Mouse (Mus musculus) forebrain, embryonic 16.5 days (tissue): ENCODE measurements at regions not wholly inside any gene's neighbourhood (a gene's known extent, or its start where the extent isn't known, plus 50 kb on each side); places are given as distances from the start of the nearest gene placed in this dataset.
"Not testable (repeated sequence)": the region's sequence is repeated elsewhere in the genome, so short reads cannot be mapped to it uniquely, and the experiment has no call there.

Experiments used
- ATAC-seq: fragments of 200-750 bp; cut with Nextera tagmentation; 2 replicates; pipeline ENCODE4 v1.8.0; 2017; ENCODE audit warnings: mild to moderate bottlenecking, moderate library complexity
- H3K27ac ChIP-seq: fragments of 300-500 bp; sonication (generic); 2 replicates; pipeline ENCODE4 v1.5.1; 2014; ENCODE audit warnings: low read length, control low read depth
- H3K27me3 ChIP-seq: fragments of 300-500 bp; sonication (generic); replicated peaks from 2 replicates; pipeline ENCODE4 v1.6.1; 2014; ENCODE audit warnings: low read length; ENCODE audit not compliant: control insufficient read depth, insufficient read depth
- H3K36me3 ChIP-seq: fragments of 300-500 bp; sonication (generic); 2 replicates; pipeline ENCODE4 v1.6.1; 2014; ENCODE audit not compliant: control insufficient read depth, insufficient read depth
- H3K4me1 ChIP-seq: fragments of 300-500 bp; sonication (generic); replicated peaks from 2 replicates; pipeline ENCODE4 v1.6.1; 2014; ENCODE audit warnings: low read length; ENCODE audit not compliant: control insufficient read depth, insufficient read depth
- H3K4me2 ChIP-seq: fragments of 300-500 bp; sonication (generic); 2 replicates; pipeline ENCODE4 v1.6.1; 2014; ENCODE audit warnings: mild to moderate bottlenecking, low read length, control low read depth
- H3K4me3 ChIP-seq: fragments of 300-500 bp; sonication (generic); replicated peaks from 2 replicates; pipeline ENCODE4 v1.5.1; 2014; ENCODE audit warnings: mild to moderate bottlenecking, low read length, control low read depth
- H3K9ac ChIP-seq: fragments of 300-500 bp; sonication (generic); replicated peaks from 2 replicates; pipeline ENCODE4 v1.6.1; 2014; ENCODE audit warnings: low read depth, low read length, control low read depth
- H3K9me3 ChIP-seq: fragments of 300-500 bp; sonication (generic); 2 replicates; pipeline ENCODE4 v1.6.1; 2016; ENCODE audit warnings: low read length; ENCODE audit not compliant: control insufficient read depth
- WGBS: fragments of 180-500 bp; shearing (Covaris S2); extraction: QIAGEN DNeasy Blood & Tissue Kit; methylation state at CpG from one replicate; pipeline ENCODE4 v1.1.7; 2014; 5-methylcytosine and 5-hydroxymethylcytosine counted together

- Histone ChIP-seq H3K9ac (no peak overlapping the region), H3K36me3 (no peaks in the 10 kb centered on the region), H3K27me3 (no peaks in the 10 kb centered on the region), H3K9me3 (no peaks in the 10 kb centered on the region), H3K27ac (no peak overlapping the region), H3K4me3 (no peak overlapping the region), H3K4me1 (no peaks in the 10 kb centered on the region), H3K4me2 (no peak overlapping the region)
- 84% methylated on average over 2 of the region's 2 CpGs for WGBS
- ATAC-seq: no peak
Measured at GRCm38 (mm10) chr15:9954941-9955340, 206.3 kb upstream of the Spef2 start.

GRCm38 (mm10) chr15:9974999-9975398 is 202.0 kb upstream of the Prlr start:
- Histone ChIP-seq H3K27ac (no peak overlapping the region), H3K27me3 (no peaks in the 10 kb centered on the region), H3K9ac (no peak overlapping the region), H3K4me1 (no peaks in the 10 kb centered on the region), H3K36me3 (no peaks in the 10 kb centered on the region), H3K9me3 (no peaks in the 10 kb centered on the region), H3K4me3 (no peak overlapping the region), H3K4me2 (no peak overlapping the region)
- no peak for ATAC-seq
- 81% methylated on average over 4 of the region's 4 CpGs for WGBS

- Histone ChIP-seq H3K4me1 (peaks cover 3% of the 10 kb centered on the region; the same call in 1 of the 2 replicates), H3K9ac (no peak overlapping the region), H3K9me3 (no peaks in the 10 kb centered on the region), H3K4me3 (no peak overlapping the region), H3K36me3 (no peaks in the 10 kb centered on the region), H3K27ac (no peak overlapping the region), H3K4me2 (no peak overlapping the region), H3K27me3 (no peaks in the 10 kb centered on the region)
- WGBS: 29% methylated on average over 7 of the region's 7 CpGs
- peak; percentile 99 for ATAC-seq
Measured at GRCm38 (mm10) chr15:10011289-10012234, 165.5 kb upstream of the Prlr start.

- Histone ChIP-seq H3K9me3 (no peaks in the 10 kb centered on the region), H3K4me3 (no peak overlapping the region), H3K36me3 (no peaks in the 10 kb centered on the region), H3K27ac (no peak overlapping the region), H3K4me2 (no peak overlapping the region), H3K9ac (no peak overlapping the region), H3K27me3 (no peaks in the 10 kb centered on the region), H3K4me1 (no peaks in the 10 kb centered on the region)
- no peak for ATAC-seq
Measured at GRCm38 (mm10) chr15:10017216-10017615, 159.8 kb upstream of the Prlr start.

GRCm38 (mm10) chr15:10029902-10030301 is 147.1 kb upstream of the Prlr start:
- no peaks in the 10 kb centered on the region for H3K9me3 ChIP-seq
- H3K27ac ChIP-seq: no peak overlapping the region
- no peak overlapping the region for H3K4me2 ChIP-seq
- no peak for ATAC-seq
- H3K27me3 ChIP-seq: no peaks in the 10 kb centered on the region
- H3K9ac ChIP-seq: no peak overlapping the region
- H3K36me3 ChIP-seq: no peaks in the 10 kb centered on the region
- 88% methylated on average over 4 of the region's 4 CpGs for WGBS
- no peak overlapping the region for H3K4me3 ChIP-seq
- H3K4me1 ChIP-seq: no peaks in the 10 kb centered on the region

- 68% methylated on average over 1 of the region's 1 CpGs for WGBS
- no peak overlapping the region for H3K9ac ChIP-seq
- H3K4me1 ChIP-seq: no peaks in the 10 kb centered on the region
- H3K4me2 ChIP-seq: no peak overlapping the region
- no peaks in the 10 kb centered on the region for H3K36me3 ChIP-seq
- ATAC-seq: no peak
- H3K4me3 ChIP-seq: no peak overlapping the region
- no peaks in the 10 kb centered on the region for H3K9me3 ChIP-seq
- no peak overlapping the region for H3K27ac ChIP-seq
- H3K27me3 ChIP-seq: no peaks in the 10 kb centered on the region
Measured at GRCm38 (mm10) chr15:10035561-10035960, 141.5 kb upstream of the Prlr start.

GRCm38 (mm10) chr15:10036576-10036975 is 140.5 kb upstream of the Prlr start:
- WGBS: 85% methylated on average over 2 of the region's 2 CpGs
- not testable (repeated sequence) for H3K27ac ChIP-seq, H3K9ac ChIP-seq, H3K4me2 ChIP-seq, ATAC-seq, H3K27me3 ChIP-seq, H3K9me3 ChIP-seq, H3K36me3 ChIP-seq, H3K4me1 ChIP-seq, H3K4me3 ChIP-seq

- H3K4me2 ChIP-seq: no peak overlapping the region
- H3K4me1 ChIP-seq: no peaks in the 10 kb centered on the region
- 91% methylated on average over 2 of the region's 2 CpGs for WGBS
- H3K9ac ChIP-seq: no peak overlapping the region
- ATAC-seq: no peak
- no peaks in the 10 kb centered on the region for H3K27me3 ChIP-seq
- H3K4me3 ChIP-seq: no peak overlapping the region
- no peaks in the 10 kb centered on the region for H3K36me3 ChIP-seq
- H3K27ac ChIP-seq: no peak overlapping the region
- H3K9me3 ChIP-seq: no peaks in the 10 kb centered on the region
Measured at GRCm38 (mm10) chr15:10073580-10073979, 103.5 kb upstream of the Prlr start.

GRCm38 (mm10) chr15:10074916-10075315 is 102.1 kb upstream of the Prlr start:
- Histone ChIP-seq H3K4me2 (no peak overlapping the region), H3K4me1 (no peaks in the 10 kb centered on the region), H3K27ac (no peak overlapping the region), H3K36me3 (no peaks in the 10 kb centered on the region), H3K27me3 (no peaks in the 10 kb centered on the region), H3K9ac (no peak overlapping the region), H3K4me3 (no peak overlapping the region), H3K9me3 (no peaks in the 10 kb centered on the region)
- ATAC-seq: no peak
- 85% methylated on average over 9 of the region's 9 CpGs for WGBS
